Mouse (Mus musculus): ENCODE measurements at regions not wholly inside any gene's neighbourhood (a gene's known extent, or its start where the extent isn't known, plus 50 kb on each side); places are given as distances from the start of the nearest gene placed in this dataset.

DNA sequence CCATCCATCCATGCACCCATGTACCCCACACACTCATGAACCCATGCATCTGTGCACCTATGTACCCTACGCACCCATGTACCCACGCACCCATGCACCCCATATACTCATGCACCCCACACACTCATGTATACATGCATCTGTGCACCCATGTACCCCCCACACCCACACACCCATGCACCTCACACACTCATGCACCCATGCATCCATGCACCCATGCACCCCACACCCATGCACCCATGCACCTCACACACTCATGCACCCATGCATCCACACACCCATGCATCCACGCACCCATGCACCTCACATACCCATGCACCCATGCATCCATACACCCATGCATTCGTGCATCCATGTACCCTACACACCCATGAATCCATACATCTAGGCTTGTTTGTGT is 63.6 kb downstream of the 4930564D02Rik start:
- no peak for DNase-seq (ENCODE audit: low spot score in 2 of 2)

GRCm38 (mm10) chr3:105131053-105131452 is 64.4 kb downstream of the 4930564D02Rik start:
- no peak for DNase-seq (ENCODE audit: low spot score in 2 of 2)

DNA sequence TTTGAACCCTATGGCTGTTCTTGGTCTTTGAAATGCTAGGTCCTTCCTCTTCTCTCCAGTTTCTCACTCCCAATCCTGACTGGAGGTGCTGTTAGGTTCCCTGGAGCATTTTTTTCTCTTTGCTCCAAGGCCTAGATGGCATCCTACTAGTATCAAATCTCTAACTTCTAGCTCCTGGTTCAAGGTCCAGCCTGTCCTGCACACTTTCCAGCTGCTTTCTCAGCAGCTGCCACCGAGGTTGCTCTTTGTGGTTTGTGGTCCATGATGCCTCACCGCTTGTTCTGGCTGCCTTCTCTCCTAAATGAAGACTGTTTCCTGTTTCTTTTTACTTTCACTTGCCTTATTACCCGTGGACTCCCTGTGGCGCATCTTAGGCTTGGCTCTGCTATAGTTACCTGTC is 66.4 kb downstream of the 4930564D02Rik start:
- peak; percentile 8 for DNase-seq (ENCODE audit: low spot score in 2 of 2)

DNA sequence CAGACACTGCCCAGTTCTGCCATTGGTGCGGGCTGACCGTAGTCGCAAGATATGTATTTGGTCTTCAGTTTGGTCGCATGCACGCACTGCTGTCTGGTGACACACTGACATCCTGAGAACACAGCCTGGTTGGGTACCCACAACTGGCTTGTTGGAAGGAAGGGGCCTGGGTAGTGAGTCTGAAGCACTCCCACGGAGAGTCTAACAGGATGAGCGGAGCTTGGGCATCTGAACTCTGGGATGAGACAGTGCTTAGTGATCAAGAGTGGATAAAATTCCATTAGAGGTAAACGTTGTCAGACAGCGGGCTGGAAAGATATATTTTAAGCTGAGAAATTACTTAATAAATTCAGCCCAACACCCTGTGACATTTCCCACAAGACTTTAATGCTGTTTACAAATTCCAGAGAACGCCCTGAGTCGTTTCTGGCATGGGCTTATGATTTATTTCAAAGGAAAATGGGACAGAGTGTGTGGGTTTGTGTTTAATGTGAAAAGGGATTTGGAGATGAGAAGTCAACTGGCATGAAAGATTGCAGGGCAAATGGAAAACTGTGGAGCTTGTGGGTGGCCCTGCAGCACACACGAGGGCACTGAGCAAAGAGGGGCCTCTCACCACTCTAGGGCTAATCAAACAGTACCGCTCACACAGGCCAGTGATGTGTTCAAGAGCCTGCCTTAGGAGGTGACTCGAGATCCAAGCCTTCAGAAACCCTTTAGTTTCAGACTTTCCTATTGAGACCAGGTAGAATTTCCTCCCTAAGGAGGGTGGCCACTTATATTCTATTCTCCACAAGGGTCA is 74.7 kb downstream of the 4930564D02Rik start:
- DNase-seq (ENCODE audit: low spot score in 2 of 2): no peak

- DNase-seq (ENCODE audit: low spot score in 2 of 2): no peak
These were observed 76.0 kb downstream of the 4930564D02Rik start for GRCm38 (mm10) chr3:105142631-105143030.

DNA sequence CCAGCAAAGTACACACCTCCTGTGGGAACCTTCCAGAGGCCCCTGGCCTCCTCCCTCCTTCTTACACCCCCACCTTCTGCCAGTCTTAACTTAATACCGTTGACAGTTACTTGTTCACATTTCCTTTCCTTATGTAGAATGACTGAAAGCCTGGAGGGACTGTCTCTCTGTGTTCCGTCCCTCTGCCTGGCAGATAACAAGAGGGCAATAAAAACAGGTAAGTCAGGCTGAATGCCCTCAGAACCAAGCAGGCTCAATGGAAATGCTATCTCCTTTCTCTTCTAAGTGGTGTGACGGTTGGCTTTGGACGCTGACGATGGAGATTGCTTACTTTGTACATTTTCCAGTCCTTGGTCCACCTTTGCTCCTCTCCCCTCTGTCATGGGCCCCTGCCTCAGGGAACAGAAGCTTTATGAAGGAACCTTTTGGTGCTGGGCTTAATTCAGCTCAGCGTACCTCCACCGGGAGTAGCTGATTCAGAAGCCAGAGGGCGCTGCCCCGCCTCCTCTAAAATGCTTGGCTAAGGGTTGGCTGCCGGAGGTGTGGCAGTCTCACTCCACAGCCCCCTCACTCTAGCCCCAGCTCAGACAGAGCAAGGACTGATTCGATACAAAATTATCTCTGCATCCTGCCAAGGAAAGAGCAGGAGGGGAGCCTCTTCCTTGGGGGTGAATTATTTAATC is 85.0 kb downstream of the 4930564D02Rik start:
- DNase-seq (ENCODE audit: low spot score in 2 of 2): no peak

GRCm38 (mm10) chr3:105152158-105152541 is 85.5 kb downstream of the 4930564D02Rik start:
- no peak for DNase-seq (ENCODE audit: low spot score in 2 of 2)

GRCm38 (mm10) chr3:105158376-105158775 is 91.7 kb downstream of the 4930564D02Rik start:
- DNase-seq (ENCODE audit: low spot score in 2 of 2): no peak

DNA sequence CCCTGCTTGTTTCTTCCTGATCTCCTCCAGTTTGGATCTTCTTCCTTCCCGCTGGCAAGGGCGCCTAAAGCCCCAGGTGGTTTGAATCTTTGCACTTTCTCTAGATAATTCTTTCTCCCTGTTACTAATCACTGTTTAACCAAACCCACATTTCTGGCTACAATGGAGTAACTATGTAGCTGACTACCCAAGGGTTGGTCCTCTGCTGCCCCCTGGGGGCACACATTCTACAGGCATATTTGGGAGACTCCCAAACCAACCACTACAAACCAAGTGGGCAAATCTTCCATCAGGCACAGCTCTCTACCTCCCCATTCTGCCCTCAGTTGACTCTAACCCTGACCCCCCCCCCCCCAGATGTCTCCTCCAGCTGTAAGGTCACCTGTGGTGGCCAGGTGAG is 98.7 kb downstream of the 4930564D02Rik start:
- DNase-seq (ENCODE audit: low spot score in 2 of 2): peak in 1 of 2 experiments; percentile 7

DNA sequence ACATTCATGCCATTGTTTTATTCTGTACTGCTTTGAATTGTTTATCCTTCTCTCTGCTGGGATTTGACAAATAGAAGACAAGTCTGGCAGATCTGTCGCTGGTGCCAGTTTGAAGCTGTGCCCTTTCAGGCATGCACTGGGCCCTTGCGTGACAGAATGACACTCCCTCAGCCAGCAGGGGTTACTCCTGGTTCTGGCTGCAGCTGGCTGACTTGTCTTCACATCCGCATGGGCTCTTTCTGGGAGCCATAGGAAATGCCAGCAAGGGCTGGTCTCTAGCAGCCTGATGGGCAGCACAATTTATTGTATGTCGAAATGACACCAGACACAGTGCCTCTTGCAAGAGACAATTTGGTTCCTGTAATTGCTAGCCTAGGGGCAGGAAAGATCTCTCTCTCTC is 102.5 kb downstream of the 4930564D02Rik start:
- DNase-seq (ENCODE audit: low spot score in 2 of 2): no peak

GRCm38 (mm10) chr3:105171527-105171926 is 104.9 kb downstream of the 4930564D02Rik start:
- DNase-seq (ENCODE audit: low spot score in 2 of 2): no peak

- DNase-seq (ENCODE audit: low spot score in 2 of 2): no peak
These were observed 105.4 kb downstream of the 4930564D02Rik start for GRCm38 (mm10) chr3:105172054-105172453.

DNA sequence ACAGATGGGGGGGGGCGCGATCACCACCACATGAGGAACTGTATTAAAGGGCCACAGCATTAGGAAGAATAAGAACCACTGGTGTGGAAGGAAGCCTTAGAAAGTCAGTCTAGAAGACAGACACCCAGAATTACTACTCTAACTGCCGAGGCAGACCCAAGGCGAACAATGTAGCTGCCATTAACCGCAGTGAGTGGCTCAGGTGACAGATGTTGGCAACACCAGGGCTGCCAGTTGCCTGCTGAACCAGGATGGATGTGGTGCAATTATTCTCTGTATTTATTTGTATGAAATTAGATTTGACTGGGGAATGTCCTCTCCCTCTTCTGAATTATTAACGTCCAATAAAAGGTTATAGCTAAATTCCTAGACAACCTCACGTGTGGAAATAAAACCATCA is 124.7 kb downstream of the 4930564D02Rik start:
- no peak for DNase-seq (ENCODE audit: low spot score in 2 of 2)

DNA sequence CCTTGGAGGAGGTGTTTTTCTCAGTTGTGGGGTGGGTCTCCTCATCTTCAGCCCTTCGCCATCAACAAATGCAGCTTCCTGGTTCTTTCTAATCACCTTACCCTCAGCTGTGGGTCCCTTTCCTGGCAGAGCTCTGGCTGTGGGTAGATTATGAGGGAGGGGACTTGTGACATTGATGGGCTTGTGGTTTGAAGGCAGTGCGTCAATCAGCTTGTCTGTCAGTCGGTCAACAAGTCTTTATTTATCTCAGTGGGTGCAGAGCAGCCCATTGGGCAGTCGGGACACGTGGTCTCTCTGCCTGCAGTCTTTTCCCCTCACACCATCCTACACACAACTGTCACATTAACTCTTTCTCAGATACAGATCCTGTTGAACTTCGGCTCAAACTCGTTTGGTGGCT is 125.2 kb downstream of the 4930564D02Rik start:
- no peak for DNase-seq (ENCODE audit: low spot score in 2 of 2)

- no peak for DNase-seq (ENCODE audit: low spot score in 2 of 2)
These were observed 134.1 kb downstream of the 4930564D02Rik start for GRCm38 (mm10) chr3:105200735-105201134.

- DNase-seq (ENCODE audit: low spot score in 2 of 2): no peak
These were observed 142.5 kb downstream of the 4930564D02Rik start for GRCm38 (mm10) chr3:105209164-105209563.

- DNase-seq (ENCODE audit: low spot score in 2 of 2): no peak
These were observed 144.4 kb downstream of the 4930564D02Rik start for GRCm38 (mm10) chr3:105211023-105211422.

DNA sequence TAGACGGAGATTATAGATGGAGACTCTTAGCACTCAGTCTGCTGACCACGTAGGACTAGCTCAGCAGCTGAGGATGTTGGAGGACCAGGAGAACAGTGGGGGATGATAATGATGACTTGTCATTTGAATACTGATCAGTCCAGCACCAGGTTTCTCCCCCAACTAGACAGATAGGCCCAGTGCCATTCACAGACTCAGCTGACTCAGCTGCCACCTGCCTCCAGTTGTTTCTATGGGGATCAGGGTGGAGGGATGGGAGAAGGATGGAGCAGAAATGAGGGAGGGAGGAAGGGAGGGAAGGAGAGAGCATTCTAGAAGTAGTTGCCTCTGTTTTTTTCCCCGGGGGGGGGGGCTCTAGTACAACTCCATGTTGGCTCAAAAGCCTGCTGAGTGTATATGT is 145.1 kb downstream of the 4930564D02Rik start:
- no peak for DNase-seq (ENCODE audit: low spot score in 2 of 2)

GRCm38 (mm10) chr3:105214867-105215266 is 148.2 kb downstream of the 4930564D02Rik start:
- DNase-seq (ENCODE audit: low spot score in 2 of 2): no peak

- DNase-seq (ENCODE audit: low spot score in 2 of 2): no peak
These were observed 149.1 kb downstream of the 4930564D02Rik start for GRCm38 (mm10) chr3:105215729-105216128.

- no peak for DNase-seq (ENCODE audit: low spot score in 2 of 2)
These were observed 153.0 kb downstream of the 4930564D02Rik start for GRCm38 (mm10) chr3:105219630-105220029.

DNA sequence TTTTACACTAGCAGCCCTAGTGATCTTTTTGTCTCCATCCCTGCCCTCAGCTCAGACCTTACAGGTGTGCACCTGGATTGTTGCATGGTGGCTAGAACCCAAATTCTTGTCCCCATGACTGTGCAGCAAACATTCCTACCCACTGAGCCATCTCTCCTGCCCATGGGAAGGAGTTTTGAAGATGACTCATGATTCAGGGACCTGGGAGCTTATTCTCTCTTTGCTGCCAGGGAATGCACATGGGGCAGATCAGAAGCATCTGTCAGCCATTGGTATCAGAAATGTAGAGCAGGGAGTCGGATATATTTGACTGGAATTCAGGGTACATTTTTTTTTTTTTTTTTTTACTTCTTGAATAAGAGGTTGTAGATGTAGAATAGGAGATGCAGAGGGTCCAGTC is 154.0 kb downstream of the 4930564D02Rik start:
- DNase-seq (ENCODE audit: low spot score in 2 of 2): no peak

DNA sequence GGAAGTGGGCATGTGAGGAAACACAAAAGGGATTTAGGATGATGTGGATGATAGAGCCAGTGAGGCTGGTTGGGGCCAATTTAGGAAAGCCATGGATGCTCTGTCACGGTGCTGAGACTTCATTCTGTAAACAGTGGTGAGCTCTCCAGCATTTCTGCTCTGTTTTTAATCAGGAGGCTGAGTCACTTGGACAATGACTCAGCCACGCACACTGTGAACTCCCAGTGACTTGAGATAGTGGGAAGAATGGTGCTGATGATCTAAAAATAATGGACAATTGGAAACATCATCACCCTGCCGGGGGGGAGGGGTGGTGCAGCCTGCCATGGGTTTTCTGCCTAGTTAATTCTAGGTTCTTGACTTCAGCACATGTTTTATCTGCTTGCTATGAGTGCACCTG is 156.3 kb downstream of the 4930564D02Rik start:
- no peak for DNase-seq (ENCODE audit: low spot score in 2 of 2)
